Mouse (Mus musculus): ENCODE measurements around the gene Prkd2.

DNA sequence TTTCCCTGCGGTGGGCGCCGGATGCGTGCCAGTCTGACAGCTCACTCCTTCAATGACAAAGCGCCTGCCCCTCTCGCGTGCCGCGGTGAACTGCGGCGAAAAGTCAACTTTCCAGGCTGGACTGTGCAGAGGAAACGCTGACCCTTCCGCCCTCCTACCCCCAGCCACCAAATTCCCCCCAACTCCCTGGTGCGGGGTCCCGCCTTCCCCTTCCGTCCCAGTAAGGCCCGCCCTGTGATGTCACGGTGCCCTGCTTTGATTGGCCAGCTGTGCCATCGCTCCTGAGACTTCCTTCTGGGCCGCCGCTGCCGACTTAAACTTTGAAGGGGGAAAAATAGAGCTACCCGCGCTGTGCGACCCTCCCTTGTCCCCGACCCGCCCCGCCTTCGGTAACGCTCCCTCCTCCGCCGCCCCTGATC lies at the start of gene Prkd2:
- TF ChIP-seq CTCF (IDR thresholded peaks at IDR 0.05; ENCODE audit: low read depth) (no peak), EP300 (IDR thresholded peaks at IDR 0.05; ENCODE audit: low read depth) (no peak)
